Mouse (Mus musculus) gastrocnemius, postnatal 14 days (tissue): ENCODE measurements at regions not wholly inside any gene's neighbourhood (a gene's known extent, or its start where the extent isn't known, plus 50 kb on each side); places are given as distances from the start of the nearest gene placed in this dataset.
"Not testable (repeated sequence)": the region's sequence is repeated elsewhere in the genome, so short reads cannot be mapped to it uniquely, and the experiment has no call there.

Experiments
- DNase-seq: peaks from one replicate; pipeline ENCODE4 v3.0.0; 2021; ENCODE audit warnings: mixed read lengths
- intact Hi-C: fragments of 180-260 bp; cut with DNase I; formaldehyde crosslinking; loops from one replicate; pipeline ENCODE4 v1.15.1; 2025; ENCODE audit warnings: low total_unique reads

- no peak for DNase-seq
- intact Hi-C loops, result no loop called here
These were observed 64.1 kb downstream of the 9530068E07Rik start for GRCm38 (mm10) chr11:52460190-52460780.

- DNase-seq, intact Hi-C loops: not testable (repeated sequence)
These were observed 74.9 kb downstream of the 9530068E07Rik start for GRCm38 (mm10) chr11:52471128-52471527.

- DNase-seq, intact Hi-C loops: not testable (repeated sequence)
These were observed 83.9 kb downstream of the 9530068E07Rik start for GRCm38 (mm10) chr11:52480111-52480510.

GRCm38 (mm10) chr11:52480694-52481093, 84.5 kb downstream of the 9530068E07Rik start:
- intact Hi-C loops, result not testable (repeated sequence)

GRCm38 (mm10) chr11:52483534-52483933, 87.3 kb downstream of the 9530068E07Rik start:
- DNase-seq, intact Hi-C loops: not testable (repeated sequence)

More at GRCm38 (mm10) chr11:52480694-52481093, 84.5 kb downstream of the 9530068E07Rik start:
- DNase-seq, result not testable (repeated sequence)

- intact Hi-C loops, DNase-seq: not testable (repeated sequence)
These were observed 92.3 kb downstream of the 9530068E07Rik start for GRCm38 (mm10) chr11:52488538-52488937.

GRCm38 (mm10) chr11:52493336-52493735, 97.1 kb downstream of the 9530068E07Rik start:
- intact Hi-C loops, result no loop called here
- no peak for DNase-seq

- intact Hi-C loops, result no loop called here
- DNase-seq, result no peak
These were observed 100.7 kb downstream of the 9530068E07Rik start for GRCm38 (mm10) chr11:52496908-52497307.

GRCm38 (mm10) chr11:52502759-52503365, 106.6 kb downstream of the 9530068E07Rik start:
- DNase-seq, result no peak
- intact Hi-C loops, result no loop called here

GRCm38 (mm10) chr11:52511831-52512297, 115.6 kb downstream of the 9530068E07Rik start:
- DNase-seq, result no peak
- intact Hi-C loops, result no loop called here

- intact Hi-C loops, result no loop called here
- DNase-seq, result no peak
These were observed 121.1 kb downstream of the 9530068E07Rik start for GRCm38 (mm10) chr11:52517330-52517729.

GRCm38 (mm10) chr11:52519877-52520276, 123.6 kb downstream of the 9530068E07Rik start:
- no peak for DNase-seq
- intact Hi-C loops, result no loop called here

- intact Hi-C loops, result no loop called here
- no peak for DNase-seq
These were observed 125.7 kb downstream of the 9530068E07Rik start for GRCm38 (mm10) chr11:52521879-52522278.

GRCm38 (mm10) chr11:52522384-52522783, 126.2 kb downstream of the 9530068E07Rik start:
- intact Hi-C loops, result no loop called here
- DNase-seq, result no peak

- intact Hi-C loops, result no loop called here
- DNase-seq, result no peak
These were observed 127.0 kb downstream of the 9530068E07Rik start for GRCm38 (mm10) chr11:52523191-52523590.

GRCm38 (mm10) chr11:52523671-52524070, 127.4 kb downstream of the 9530068E07Rik start:
- intact Hi-C loops, result no loop called here
- no peak for DNase-seq

- intact Hi-C loops, result no loop called here
- DNase-seq, result no peak
These were observed 129.2 kb downstream of the 9530068E07Rik start for GRCm38 (mm10) chr11:52525446-52525845.

- no peak for DNase-seq
- intact Hi-C loops, result no loop called here
These were observed 130.1 kb downstream of the 9530068E07Rik start for GRCm38 (mm10) chr11:52526306-52526705.

GRCm38 (mm10) chr11:52533379-52533778, 137.2 kb downstream of the 9530068E07Rik start:
- intact Hi-C loops, result no loop called here
- DNase-seq, result no peak

- no peak for DNase-seq
- intact Hi-C loops, result no loop called here
These were observed 138.4 kb downstream of the 9530068E07Rik start for GRCm38 (mm10) chr11:52534586-52534985.

- no peak for DNase-seq
- intact Hi-C loops, result no loop called here
These were observed 140.0 kb downstream of the 9530068E07Rik start for GRCm38 (mm10) chr11:52536211-52536610.
